Mouse (Mus musculus) embryonic facial prominence, embryonic 10.5 days (tissue): ENCODE measurements around the gene S100a11. TPM values are rescaled to one million over a fixed set of nuclear protein-coding genes. Genes with fewer than 3 reads are reported as not detected.
"Not testable (repeated sequence)": the region's sequence is repeated elsewhere in the genome, so short reads cannot be mapped to it uniquely, and the experiment has no call there.

ENCODE experiments used
- DNase-seq: peaks from one replicate; pipeline ENCODE4 v3.0.0-alpha.2; 2017; ENCODE audit warnings: low spot score
- H3K27ac ChIP-seq: fragments of 300-500 bp; sonication (generic); replicated peaks from 2 replicates; pipeline ENCODE4 v1.5.1; 2016; ENCODE audit warnings: mild to moderate bottlenecking
- H3K27me3 ChIP-seq: fragments of 300-500 bp; sonication (generic); replicated peaks from 2 replicates; pipeline ENCODE4 v1.6.1; 2016; ENCODE audit warnings: low read depth, mild to moderate bottlenecking; ENCODE audit not compliant: poor library complexity, severe bottlenecking
- H3K36me3 ChIP-seq: fragments of 300-500 bp; sonication (generic); replicated peaks from 2 replicates; pipeline ENCODE4 v1.6.1; 2016; ENCODE audit warnings: mild to moderate bottlenecking, moderate library complexity
- H3K4me1 ChIP-seq: fragments of 300-500 bp; sonication (generic); 2 replicates; pipeline ENCODE4 v1.6.1; 2016
- H3K4me3 ChIP-seq: fragments of 300-500 bp; sonication (generic); 2 replicates; pipeline ENCODE4 v1.5.1; 2016; ENCODE audit warnings: mild to moderate bottlenecking, moderate library complexity
- H3K9me3 ChIP-seq: fragments of 300-500 bp; sonication (generic); 2 replicates; pipeline ENCODE4 v1.6.1; 2016; ENCODE audit warnings: mild to moderate bottlenecking
- WGBS: fragments of 180-500 bp; shearing (Covaris S2); methylation state at CpG from one replicate; pipeline ENCODE4 v1.1.7; 2016; 5-methylcytosine and 5-hydroxymethylcytosine counted together
- polyA plus RNA-seq: library from polyadenylated mRNA; unstranded; fragments of >200 nt; fragmentation: Nextera tagmentation; extraction: Ambion mirVana; gene quantifications from 2 replicates; pipeline ENCODE4 v1.2.1, GENCODE M21; 2016

Gene S100a11
- polyA plus RNA-seq, 1 experiment from 2014 or later: 395 TPM

- Histone ChIP-seq H3K9me3 (no peaks in the 10 kb centered on the region), H3K36me3 (peaks cover 21% of the 10 kb centered on the region), H3K27me3 (no peaks in the 10 kb centered on the region), H3K27ac (no peak overlapping the region), H3K4me1 (no peaks in the 10 kb centered on the region), H3K4me3 (no peak overlapping the region)
- 80% methylated on average over 5 of the region's 5 CpGs for WGBS
- DNase-seq: no peak
Observed at GRCm38 (mm10) chr3:93528807-93529206, 8.5 kb downstream of the S100a11 start.

DNA sequence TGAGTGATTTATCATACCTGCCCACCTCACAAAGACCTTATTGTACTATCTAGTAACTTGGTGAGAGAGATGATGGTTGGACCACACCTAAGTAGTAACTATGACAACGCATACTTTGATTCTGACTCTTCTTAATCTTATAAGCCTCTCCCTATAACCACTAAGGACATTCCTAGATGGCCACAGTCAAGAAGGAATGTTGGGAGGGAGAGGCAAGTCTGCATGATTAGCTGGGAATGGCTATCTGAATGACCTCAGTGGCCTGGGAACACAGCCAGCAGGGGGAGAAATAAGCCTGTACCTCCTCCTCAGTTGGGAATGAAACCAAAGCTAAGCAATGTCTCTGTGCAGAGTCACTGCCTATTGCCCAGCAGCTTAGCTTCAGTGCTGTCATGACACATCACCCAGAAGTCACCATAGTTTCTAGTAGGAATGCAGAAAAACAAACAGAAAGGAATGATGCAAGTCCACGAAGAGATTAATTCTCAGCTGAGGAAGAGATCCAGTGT lies 16.8 kb downstream of the S100a11 start:
- Histone ChIP-seq H3K27ac (no peak overlapping the region), H3K27me3 (no peaks in the 10 kb centered on the region), H3K9me3 (no peaks in the 10 kb centered on the region), H3K4me1 (no peaks in the 10 kb centered on the region), H3K4me3 (no peak overlapping the region), H3K36me3 (no peaks in the 10 kb centered on the region)
- WGBS: 80% methylated on average over 2 of the region's 2 CpGs
- DNase-seq: no peak

GRCm38 (mm10) chr3:93538486-93538885 lies 18.2 kb downstream of the S100a11 start:
- DNase-seq: no peak
- no peaks in the 10 kb centered on the region for H3K27me3 ChIP-seq
- H3K9me3 ChIP-seq: no peaks in the 10 kb centered on the region
- H3K36me3 ChIP-seq: no peaks in the 10 kb centered on the region
- no peaks in the 10 kb centered on the region for H3K4me1 ChIP-seq
- H3K4me3 ChIP-seq: no peak overlapping the region
- H3K27ac ChIP-seq: no peak overlapping the region
- 85% methylated on average over 2 of the region's 2 CpGs for WGBS

GRCm38 (mm10) chr3:93541501-93541900 lies 21.2 kb downstream of the S100a11 start:
- H3K27ac ChIP-seq: no peak overlapping the region
- H3K4me1 ChIP-seq: no peaks in the 10 kb centered on the region
- H3K4me3 ChIP-seq: no peak overlapping the region
- no peaks in the 10 kb centered on the region for H3K27me3 ChIP-seq
- no peak for DNase-seq
- WGBS: 64% methylated on average over 2 of the region's 2 CpGs
- no peaks in the 10 kb centered on the region for H3K9me3 ChIP-seq
- H3K36me3 ChIP-seq: no peaks in the 10 kb centered on the region

- not testable (repeated sequence) for H3K27me3 ChIP-seq, H3K9me3 ChIP-seq, H3K4me1 ChIP-seq, H3K27ac ChIP-seq, H3K36me3 ChIP-seq, DNase-seq, H3K4me3 ChIP-seq
- WGBS: 85% methylated on average over 6 of the region's 6 CpGs
Observed at GRCm38 (mm10) chr3:93544170-93544569, 23.9 kb downstream of the S100a11 start.

DNA sequence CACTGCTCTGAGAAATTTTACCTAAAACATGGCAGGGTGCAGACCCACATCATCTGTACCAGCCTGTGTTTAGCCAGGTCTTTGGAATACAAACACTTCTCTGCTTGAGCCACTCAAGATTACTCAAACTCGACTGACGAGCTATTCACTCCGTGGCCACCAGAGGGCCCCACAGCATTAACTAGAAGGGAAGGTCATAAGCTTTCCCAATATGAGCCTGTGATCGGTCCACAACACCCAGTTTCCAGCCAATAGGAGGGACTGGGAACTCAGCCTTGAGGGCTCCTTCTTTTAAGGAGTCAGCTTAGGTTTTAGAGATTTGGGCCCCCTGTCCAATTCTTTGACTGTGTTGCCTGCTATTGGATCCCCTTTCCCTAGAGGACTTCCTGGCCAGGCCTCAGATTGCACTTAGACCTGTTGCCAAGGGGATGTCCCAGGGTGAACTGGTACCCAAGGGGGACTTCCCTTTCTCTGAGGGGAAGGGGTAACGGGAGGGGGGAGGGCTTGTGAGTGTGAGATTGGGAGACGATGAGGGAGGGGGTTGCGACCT lies 26.9 kb downstream of the S100a11 start:
- DNase-seq: peak; percentile 84
- Histone ChIP-seq H3K27me3 (no peaks in the 10 kb centered on the region), H3K4me3 (no peak overlapping the region), H3K9me3 (no peaks in the 10 kb centered on the region), H3K27ac (no peak overlapping the region), H3K4me1 (no peaks in the 10 kb centered on the region), H3K36me3 (no peaks in the 10 kb centered on the region)
- WGBS: 28% methylated on average over 7 of the region's 7 CpGs

GRCm38 (mm10) chr3:93547749-93548540 lies 27.7 kb downstream of the S100a11 start:
- no peaks in the 10 kb centered on the region for H3K36me3 ChIP-seq
- H3K27me3 ChIP-seq: no peaks in the 10 kb centered on the region
- H3K4me3 ChIP-seq: no peak overlapping the region
- no peak for DNase-seq
- H3K4me1 ChIP-seq: no peaks in the 10 kb centered on the region
- no peaks in the 10 kb centered on the region for H3K9me3 ChIP-seq
- 84% methylated on average over 20 of the region's 20 CpGs for WGBS
- H3K27ac ChIP-seq: no peak overlapping the region

DNA sequence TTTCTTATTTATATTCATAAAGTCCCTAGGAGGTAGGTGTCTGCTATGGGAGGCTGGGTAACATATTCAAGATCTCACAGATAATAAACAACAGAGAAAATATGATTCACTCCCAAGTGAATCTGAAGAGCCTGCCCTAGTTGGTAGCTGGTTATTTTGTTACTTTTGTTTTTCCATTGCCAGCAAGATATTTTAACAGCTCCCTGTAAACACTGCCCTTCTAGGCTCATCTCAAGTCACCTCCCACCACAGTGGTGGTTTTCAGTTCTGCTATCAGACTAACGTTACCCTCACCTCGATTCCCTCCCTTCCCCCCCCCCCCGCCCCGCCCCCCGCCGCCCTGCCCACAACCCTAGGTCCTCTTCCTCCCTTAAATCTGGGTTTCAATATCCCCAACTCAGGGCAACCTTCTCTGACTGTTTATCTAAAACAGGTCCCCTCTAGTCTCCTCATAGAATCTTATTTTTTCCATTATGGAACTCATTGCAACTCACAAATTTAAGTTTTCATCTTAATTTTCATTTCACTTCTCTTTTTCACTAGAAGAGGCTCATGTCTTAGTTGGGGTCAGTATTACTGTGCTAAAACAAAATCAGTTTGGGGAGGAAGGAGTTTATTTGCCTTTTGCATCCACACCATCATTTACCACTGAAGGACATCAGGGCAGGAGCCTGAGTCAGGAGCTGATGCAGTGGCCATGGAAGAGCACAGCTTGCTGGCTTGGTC lies 28.4 kb downstream of the S100a11 start:
- H3K4me3 ChIP-seq: no peak overlapping the region
- H3K27ac ChIP-seq: no peak overlapping the region
- H3K36me3 ChIP-seq: no peaks in the 10 kb centered on the region
- no peaks in the 10 kb centered on the region for H3K9me3 ChIP-seq
- DNase-seq: no peak
- 78% methylated on average over 6 of the region's 6 CpGs for WGBS
- no peaks in the 10 kb centered on the region for H3K4me1 ChIP-seq
- peaks cover 4% of the 10 kb centered on the region; the same call in 1 of the 2 replicates for H3K27me3 ChIP-seq

GRCm38 (mm10) chr3:93549986-93550385 lies 29.7 kb downstream of the S100a11 start:
- WGBS: 72% methylated on average over 4 of the region's 4 CpGs
- Histone ChIP-seq H3K4me3 (no peak overlapping the region), H3K4me1 (peaks cover 7% of the 10 kb centered on the region), H3K36me3 (no peaks in the 10 kb centered on the region), H3K9me3 (no peaks in the 10 kb centered on the region), H3K27ac (no peak overlapping the region), H3K27me3 (peaks cover 13% of the 10 kb centered on the region)
- no peak for DNase-seq

DNA sequence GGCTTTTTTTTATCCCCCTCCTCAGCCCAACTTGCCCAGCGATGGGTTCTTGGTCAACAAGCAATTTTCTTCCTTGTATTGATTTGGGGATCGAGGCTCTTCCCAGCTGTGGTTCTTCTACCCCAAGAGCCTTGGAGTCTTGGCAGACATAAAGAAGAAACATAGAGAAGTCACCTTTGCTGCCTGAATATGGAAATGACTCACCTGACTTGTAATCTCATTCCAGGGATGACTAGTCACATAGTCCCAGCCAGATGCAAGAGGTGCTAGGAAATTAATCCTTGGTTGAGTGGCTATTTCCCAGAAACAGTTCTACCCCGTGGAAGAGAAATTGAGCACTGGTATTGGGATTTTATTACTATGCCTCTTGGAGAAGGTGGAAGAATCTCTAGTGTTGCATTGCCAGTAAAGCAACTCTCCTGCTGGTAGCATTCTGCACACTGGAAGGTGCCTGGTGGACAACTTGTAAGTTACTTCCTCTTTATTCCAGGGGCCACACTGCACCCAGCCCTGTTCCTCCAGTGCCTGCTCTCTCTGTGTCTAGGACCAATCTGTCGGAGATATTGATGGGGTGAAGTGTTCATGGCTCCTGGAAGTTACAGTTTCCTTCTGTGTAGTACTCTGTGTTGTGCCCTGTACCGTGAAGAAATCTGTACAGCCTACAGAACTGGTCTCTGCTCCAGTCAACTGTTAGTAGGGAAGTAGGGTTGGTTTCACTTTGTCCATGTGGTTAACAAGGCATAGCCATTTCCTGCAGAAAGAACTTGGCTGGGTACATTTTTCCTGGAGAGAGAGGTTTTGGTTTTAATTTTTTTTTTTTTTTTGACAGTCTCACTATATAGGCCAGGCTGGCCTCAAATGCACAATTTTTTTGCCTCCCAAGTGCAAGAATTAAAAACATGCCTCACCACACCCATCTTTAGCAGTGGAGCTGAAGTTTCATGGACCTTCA lies 31.9 kb downstream of the S100a11 start:
- H3K27ac ChIP-seq: no peak overlapping the region
- no peak overlapping the region for H3K4me3 ChIP-seq
- 86% methylated on average over 5 of the region's 5 CpGs for WGBS
- DNase-seq: no peak
- H3K9me3 ChIP-seq: no peaks in the 10 kb centered on the region
- no peaks in the 10 kb centered on the region for H3K36me3 ChIP-seq
- peaks cover 28% of the 10 kb centered on the region for H3K4me1 ChIP-seq
- H3K27me3 ChIP-seq: peaks cover 13% of the 10 kb centered on the region

GRCm38 (mm10) chr3:93553311-93553710 lies 33.0 kb downstream of the S100a11 start:
- Histone ChIP-seq H3K4me3 (no peak overlapping the region), H3K27ac (no peak overlapping the region), H3K36me3 (no peaks in the 10 kb centered on the region), H3K4me1 (peaks cover 28% of the 10 kb centered on the region), H3K9me3 (no peaks in the 10 kb centered on the region), H3K27me3 (peaks cover 13% of the 10 kb centered on the region)
- DNase-seq: no peak
- 88% methylated on average over 2 of the region's 2 CpGs for WGBS
